Mouse (Mus musculus) granulocyte monocyte progenitor cell, adult 5-6 weeks (primary cell): ENCODE results near the gene Tmprss13. TPM values are rescaled to one million over a fixed set of nuclear protein-coding genes. Genes with fewer than 3 reads are reported as not detected.

Source experiments
- ATAC-seq: replicated peaks from 2 replicates; pipeline ENCODE4 v1.8.0; 2016; ENCODE audit warnings: mild to moderate bottlenecking, moderate TSS enrichment, inconsistent platforms; ENCODE audit not compliant: poor library complexity, severe bottlenecking
- total RNA-seq, 2 experiments: library from RNA; stranded (forward) in 1 of 2; stranded (reverse) in 1 of 2; fragments of 200-712, 200-1000 nt in 1 of 2; fragments of >200 nt in 1 of 2; fragmentation: Nextera tagmentation in 1 of 2; gene quantifications; 2 replicates each; pipeline ENCODE4 v1.2.3; 2014 to 2017

The Tmprss13 gene
- total RNA-seq, 2 experiments from 2014 or later = not detected

DNA sequence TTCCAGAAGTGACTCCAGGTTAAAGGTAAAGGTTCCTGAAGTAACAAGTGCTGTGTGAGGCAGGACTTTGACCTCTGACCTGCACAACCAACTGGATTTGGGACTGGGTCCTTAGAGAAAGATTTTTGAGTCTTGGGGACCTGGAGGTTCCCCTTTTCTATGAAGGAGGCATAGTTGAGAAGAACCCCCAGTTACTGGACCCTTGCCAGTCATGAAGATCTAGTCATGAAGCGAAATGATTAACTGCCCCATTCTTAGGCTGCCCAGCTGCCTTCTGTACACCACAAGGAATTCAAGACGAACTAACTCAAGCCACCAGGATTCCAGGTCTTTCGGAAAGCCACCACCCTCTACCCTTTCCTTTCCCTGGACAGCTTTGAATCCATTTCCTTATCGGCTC lies 57.5 kb downstream of the Tmprss13 start:
- ATAC-seq = no peak

DNA sequence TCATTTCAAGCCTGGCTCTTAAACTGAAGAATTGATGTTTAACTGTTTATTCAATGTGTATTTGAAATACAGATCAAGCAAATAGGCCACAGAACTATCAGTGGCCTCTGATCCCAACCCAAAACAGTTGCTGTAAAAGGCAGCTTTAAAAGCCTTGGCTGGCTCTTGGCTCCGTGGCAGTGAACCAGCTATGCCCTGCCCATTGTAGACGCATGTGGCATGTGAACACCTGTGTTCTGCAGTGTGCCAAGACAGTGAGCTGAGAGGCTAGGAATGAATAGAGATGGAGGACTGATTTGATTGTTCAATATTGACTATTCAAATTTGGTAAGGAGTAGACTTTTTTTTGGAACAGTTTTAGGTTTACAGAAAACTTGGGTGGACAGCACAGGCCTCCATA lies 58.0 kb downstream of the Tmprss13 start:
- no peak for ATAC-seq

DNA sequence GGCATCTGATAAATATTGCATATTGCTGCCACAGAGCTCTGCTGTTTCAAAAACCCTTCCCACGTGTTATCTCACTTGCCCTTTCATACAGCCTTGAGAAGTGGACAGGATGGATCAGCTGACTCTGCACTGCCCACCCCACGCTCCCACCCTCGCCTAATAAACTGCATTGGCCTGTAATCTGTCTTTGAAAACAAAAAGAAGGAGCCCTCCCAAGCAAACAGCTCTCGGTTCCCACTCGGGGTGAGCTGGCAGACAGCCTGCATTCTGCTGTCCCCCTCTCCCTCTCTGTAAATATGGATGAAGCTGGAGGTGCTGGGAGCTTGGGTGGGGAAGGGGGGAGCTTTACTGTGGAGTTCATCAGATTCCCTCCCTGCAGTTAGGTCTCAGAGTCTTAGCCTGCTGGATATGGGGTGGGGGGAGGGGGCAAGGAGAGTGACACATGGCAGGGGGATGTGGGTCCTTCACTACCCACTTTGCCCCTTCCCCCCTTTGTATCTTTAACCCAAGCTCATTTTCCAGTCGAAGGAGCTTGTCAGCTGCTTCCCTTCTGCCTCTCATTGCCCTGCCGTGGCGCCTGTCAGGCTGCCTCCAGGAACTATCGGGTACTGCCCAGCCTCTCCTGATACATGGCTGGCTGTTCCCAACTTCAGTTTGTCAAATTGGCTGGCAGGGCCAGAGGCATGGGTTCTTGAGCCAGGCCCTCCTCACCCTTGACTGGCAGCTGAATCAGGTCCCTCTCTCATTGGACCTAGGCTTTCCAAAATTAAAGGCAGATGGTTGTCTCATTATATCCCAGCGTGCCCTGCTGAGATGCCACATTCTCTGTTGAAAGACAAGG lies 61.7 kb downstream of the Tmprss13 start:
- no peak for ATAC-seq

DNA sequence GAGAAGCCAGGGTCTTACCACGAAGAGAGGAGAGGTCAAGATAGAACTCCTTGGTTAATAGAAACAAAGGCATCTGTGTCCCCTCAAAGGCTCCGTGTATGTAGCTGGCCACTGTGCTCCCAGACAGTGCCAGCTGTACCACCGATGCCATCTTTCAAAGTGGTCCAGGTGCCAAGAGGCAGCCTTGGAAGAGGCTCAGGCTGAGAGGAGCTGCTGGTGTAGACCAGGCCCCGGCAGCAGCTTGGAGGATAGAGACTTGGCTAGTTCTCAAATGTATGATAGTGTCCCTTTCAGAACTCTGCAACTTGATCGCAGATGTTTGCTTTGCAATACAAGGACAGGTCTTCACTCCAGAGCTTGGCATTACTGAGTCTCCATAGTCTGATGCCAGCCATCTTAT lies 63.4 kb downstream of the Tmprss13 start:
- no peak for ATAC-seq

DNA sequence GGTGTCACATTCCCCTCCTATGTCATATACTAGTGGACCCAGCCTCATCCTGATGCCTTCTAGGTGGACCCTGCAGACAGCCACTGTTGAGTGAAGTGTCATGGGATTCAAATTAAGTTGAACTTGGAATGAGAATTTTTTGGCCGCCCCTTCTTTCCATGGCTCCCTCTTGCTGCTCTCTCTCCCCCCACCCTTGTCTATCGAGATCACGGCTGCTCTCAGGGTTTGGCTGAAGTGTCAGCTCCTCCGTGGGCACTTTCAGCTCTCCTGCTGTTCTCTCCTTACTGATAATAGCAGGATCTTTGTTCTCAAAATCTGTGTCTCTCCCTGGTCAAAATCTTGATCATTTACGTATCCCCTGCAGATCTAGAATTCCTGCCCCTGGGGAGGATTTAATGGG lies 63.9 kb downstream of the Tmprss13 start:
- ATAC-seq = no peak

DNA sequence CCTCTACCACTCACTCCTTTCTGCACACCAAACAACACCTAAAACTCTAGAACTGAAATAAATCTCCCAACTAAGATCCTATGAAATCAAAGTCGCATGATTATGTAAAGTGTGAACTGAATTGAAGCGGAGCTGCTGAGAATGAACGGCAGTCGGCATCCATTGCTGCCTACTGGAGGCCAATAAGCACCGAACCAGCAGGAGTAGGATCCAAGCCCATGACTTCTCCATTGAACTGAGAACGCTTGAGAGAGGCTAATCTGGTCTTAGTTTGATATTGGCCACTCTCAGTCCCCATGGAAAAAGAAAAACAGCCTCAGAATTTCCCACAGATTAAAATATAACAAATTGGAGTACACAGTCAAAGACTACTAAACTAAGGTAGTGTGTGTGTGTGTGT lies 65.0 kb downstream of the Tmprss13 start:
- no peak for ATAC-seq

DNA sequence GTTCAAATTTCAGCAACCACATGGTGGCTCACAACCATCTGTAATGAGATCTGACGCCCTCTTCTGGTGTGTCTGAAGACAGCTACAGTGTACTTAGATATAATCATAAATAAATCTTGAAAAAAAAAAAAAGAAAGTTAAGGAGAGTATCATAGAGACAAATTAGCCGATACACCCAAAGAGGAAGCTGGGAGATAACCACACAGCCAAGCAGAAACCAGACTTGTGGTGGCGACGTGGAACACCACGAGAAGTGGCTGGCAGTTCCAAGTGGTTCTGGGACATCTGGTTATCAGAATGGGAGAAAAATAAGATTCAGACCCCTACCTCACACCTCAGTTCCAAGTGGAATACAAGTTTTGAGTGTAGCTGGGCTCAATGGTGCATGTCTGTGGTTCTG lies 67.8 kb downstream of the Tmprss13 start:
- peak; percentile 48; the same call in 1 of the 2 replicates for ATAC-seq

DNA sequence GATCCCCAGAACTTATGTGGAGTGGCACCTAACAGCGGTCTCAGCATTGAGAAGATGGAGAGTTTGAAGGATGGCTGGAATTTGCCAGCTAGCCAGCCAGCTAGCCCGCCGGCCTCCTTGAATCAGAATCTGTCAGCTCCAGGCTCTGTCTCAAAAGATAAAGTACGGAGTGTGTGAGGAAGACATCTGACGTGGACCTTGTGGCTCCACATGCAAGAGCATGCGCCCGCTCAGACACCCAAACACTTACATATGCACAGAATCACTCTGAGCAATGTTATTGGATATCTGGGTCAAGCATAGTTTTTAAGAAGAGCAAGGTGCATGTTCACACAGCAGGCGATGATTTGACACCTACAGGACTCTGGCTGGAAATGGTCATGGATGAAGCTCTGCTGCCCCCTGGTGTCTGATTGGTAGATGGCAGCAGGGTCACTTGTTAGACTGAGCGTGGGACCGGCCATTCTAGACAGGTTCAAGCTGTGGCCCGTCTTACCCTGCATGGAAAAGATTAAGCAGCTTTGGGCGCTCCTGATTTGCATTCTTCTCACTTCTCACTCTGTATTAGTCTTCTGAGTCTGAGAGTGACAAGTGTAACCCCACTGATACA lies 69.6 kb downstream of the Tmprss13 start:
- ATAC-seq = peak; percentile 79

DNA sequence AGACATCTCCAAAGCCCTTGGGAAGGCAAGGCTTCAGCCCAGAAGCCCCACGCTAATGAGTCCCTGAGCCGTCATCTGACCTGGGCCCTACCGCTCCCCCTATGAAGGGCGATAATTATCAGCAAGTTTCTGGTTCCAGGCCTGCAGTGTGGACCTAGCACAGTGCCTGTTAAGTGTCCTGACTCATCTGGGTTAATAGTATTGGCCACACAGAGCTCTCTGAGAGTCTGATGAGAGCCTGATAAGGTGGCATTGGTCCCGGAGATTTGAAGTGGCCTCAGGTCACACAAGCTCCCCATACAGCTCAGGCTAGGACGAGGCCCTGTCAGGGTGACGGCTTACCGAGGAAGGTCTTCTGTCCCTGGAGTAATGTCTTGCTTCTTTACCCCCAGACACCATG lies 70.7 kb downstream of the Tmprss13 start:
- ATAC-seq = no peak

DNA sequence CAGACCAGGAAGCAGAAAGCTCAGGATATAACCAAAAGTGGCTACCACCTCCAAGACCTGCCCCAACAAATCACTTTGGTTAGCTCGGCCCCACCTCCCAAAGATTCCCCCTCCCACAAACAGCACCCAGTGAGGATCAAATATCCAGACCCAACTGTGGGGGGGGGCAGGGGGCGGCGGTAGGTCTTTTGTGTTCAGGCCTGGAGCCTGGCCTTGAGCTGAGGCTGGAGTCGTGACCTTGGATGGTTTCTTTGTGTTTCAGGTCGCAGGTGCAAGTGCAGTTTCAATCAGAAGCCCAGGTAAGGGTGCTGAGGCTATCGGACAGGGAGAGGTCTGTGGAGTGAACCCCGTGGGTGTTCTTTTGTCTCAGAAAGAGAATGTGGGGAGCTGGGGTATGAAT lies 72.4 kb downstream of the Tmprss13 start:
- no peak for ATAC-seq

DNA sequence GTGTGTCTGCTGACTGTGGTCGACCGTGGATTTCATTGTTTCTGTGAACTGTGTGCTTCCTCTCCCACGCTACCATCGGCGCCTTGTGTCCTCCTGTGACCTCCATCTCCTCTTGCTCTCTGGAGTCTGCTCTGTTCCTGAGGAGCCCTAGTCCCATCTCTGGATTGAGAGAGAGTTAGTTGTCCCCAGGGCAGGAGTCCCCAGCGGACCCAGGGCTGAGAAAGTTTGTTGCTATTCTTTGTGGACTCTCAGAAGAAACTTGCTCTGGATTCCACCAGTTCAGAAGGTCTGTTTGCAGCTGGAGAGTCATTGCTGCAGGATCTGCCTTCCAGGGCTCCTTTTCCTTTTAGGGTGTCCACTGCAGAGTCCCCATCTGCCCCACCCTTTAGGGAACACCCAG lies 76.3 kb downstream of the Tmprss13 start:
- ATAC-seq = no peak

DNA sequence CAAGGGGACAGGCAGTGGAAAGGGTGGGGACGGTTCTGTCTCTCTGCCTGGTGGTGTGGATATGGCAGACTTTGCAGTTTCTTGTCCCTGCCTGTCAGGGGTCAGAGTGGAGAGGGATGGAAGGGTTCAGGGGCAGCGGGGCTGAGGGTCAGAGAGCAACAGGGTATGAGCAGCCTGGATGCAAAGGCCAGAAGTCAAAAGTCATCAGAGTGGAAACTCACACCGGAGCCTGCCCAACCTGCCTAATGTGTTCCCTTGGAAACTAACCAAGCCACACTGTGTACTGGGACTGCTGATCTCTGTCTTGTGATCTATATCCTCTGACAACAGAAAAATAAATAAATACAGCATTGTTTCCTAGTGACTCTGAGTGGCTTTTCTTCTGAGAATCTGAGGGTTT lies 76.9 kb downstream of the Tmprss13 start:
- no peak for ATAC-seq

Other genes starting within 250 kb of the Tmprss13 start
- 0.51 TPM in 1 of 2 replicates, not detected in the other for gene Jaml, start 239.9 kb upstream of the Tmprss13 start, total RNA-seq (2014; fragmentation: Nextera tagmentation)
- 2.4 and 3.4 TPM in 2 replicates for gene Jaml, start 239.9 kb upstream of the Tmprss13 start, total RNA-seq (2017)
- not detected in 2 replicates for gene Scn2b, start 201.3 kb upstream of the Tmprss13 start, total RNA-seq (2014; fragmentation: Nextera tagmentation)
- gene Scn2b, start 201.3 kb upstream of the Tmprss13 start, total RNA-seq (2017) = not detected in 2 replicates
- gene Scn4b, start 180.7 kb upstream of the Tmprss13 start, total RNA-seq (2014; fragmentation: Nextera tagmentation) = not detected in 2 replicates
- not detected in 2 replicates for gene Scn4b, start 180.7 kb upstream of the Tmprss13 start, total RNA-seq (2017)
- not detected in 2 replicates for gene BC049352, start 137.1 kb upstream of the Tmprss13 start, total RNA-seq (2014; fragmentation: Nextera tagmentation)
- not detected in 2 replicates for gene BC049352, start 137.1 kb upstream of the Tmprss13 start, total RNA-seq (2017)
- not detected in 2 replicates for gene Tmprss4, start 115.0 kb upstream of the Tmprss13 start, total RNA-seq (2014; fragmentation: Nextera tagmentation)
- gene Tmprss4, start 115.0 kb upstream of the Tmprss13 start, total RNA-seq (2017) = not detected in 2 replicates
- gene Il10ra, start 50.0 kb upstream of the Tmprss13 start, total RNA-seq (2014; fragmentation: Nextera tagmentation) = 6.7 and 9.6 TPM in 2 replicates
- gene Il10ra, start 50.0 kb upstream of the Tmprss13 start, total RNA-seq (2017) = 7.6 and 9.8 TPM in 2 replicates
- not detected in 2 replicates for gene Fxyd6, start 51.1 kb downstream of the Tmprss13 start, total RNA-seq (2014; fragmentation: Nextera tagmentation)
- gene Fxyd6, start 51.1 kb downstream of the Tmprss13 start, total RNA-seq (2017) = not detected in 2 replicates
- gene Fxyd2, start 80.6 kb downstream of the Tmprss13 start, total RNA-seq (2014; fragmentation: Nextera tagmentation) = not detected in 2 replicates
- 1.6 and 2.5 TPM in 2 replicates for gene Fxyd2, start 80.6 kb downstream of the Tmprss13 start, total RNA-seq (2017)
- gene Dscaml1, start 107.5 kb downstream of the Tmprss13 start, total RNA-seq (2014; fragmentation: Nextera tagmentation) = not detected in 2 replicates
- not detected in 2 replicates for gene Dscaml1, start 107.5 kb downstream of the Tmprss13 start, total RNA-seq (2017)